ENCODE assay signal across 7 mouse cellular contexts in genomic region chr3:87971489-87972202, GRCm38 (mm10). TPM values are rescaled to one million over a fixed set of nuclear protein-coding genes. Genes with fewer than 3 reads are reported as not detected.
A peak's percentile ranks its signal among the peaks of the same experiment; 100 is the strongest.
DNase-seq lines count a peak whose midpoint lies in the region; ATAC-seq and TF ChIP-seq lines count a peak whose summit lies in the region.

No protein-coding gene starts in this region.

- ATAC-seq in megakaryocyte, adult 5-6 weeks (ENCODE audit: poor library complexity, severe bottlenecking) = no peak
- ATAC-seq in forebrain, embryonic 11.5 days (replicated peaks; ENCODE audit: low FRiP score) = no peak
- peak; percentile 38; the same call in 1 of the 2 replicates for ATAC-seq in limb, embryonic 11.5 days (ENCODE audit: insufficient number of reproducible peaks, low FRiP score, low TSS enrichment, low read depth)

- DNase-seq in forebrain, embryonic 11.5 days (ENCODE audit: low spot score) = peak; percentile 70
- peak; percentile 42 for DNase-seq in limb, embryonic 11.5 days (ENCODE audit: low spot score)
- no peak for DNase-seq in cerebellum, postnatal 10 days
- DNase-seq in left cerebral cortex, adult 11 months (ENCODE audit: low spot score) = no peak

- H3K27ac ChIP-seq in forebrain, embryonic 11.5 days (ENCODE audit: low read depth, low read length) = peak overlapping the region; percentile 99
- H3K27ac ChIP-seq in limb, embryonic 11.5 days (replicated peaks; ENCODE audit: low read depth, low read length) = 0 out of 2 replicates have a peak overlapping the region, but pooled peaks have one; percentile 36
- 0 out of 2 replicates have a peak overlapping the region, but pooled peaks have one; percentile 2 for H3K27ac ChIP-seq in small intestine, adult 2 months (ENCODE audit: insufficient read depth, low read depth, low read length)

- under 1% methylated on average over 60 of the region's 60 CpGs for WGBS in forebrain, embryonic 11.5 days
- WGBS in limb, embryonic 11.5 days = under 1% methylated on average over 60 of the region's 60 CpGs
- WGBS in small intestine, adult 2 months = 3% methylated on average over 60 of the region's 60 CpGs

- H3K4me2 ChIP-seq in forebrain, embryonic 11.5 days (ENCODE audit: low read depth, low read length, severe bottlenecking) = peak overlapping the region; percentile 85
- H3K4me2 ChIP-seq in limb, embryonic 11.5 days (ENCODE audit: low read depth, severe bottlenecking) = peak overlapping the region; percentile 96

- H3K4me1 ChIP-seq in megakaryocyte, embryonic 14.5 days = peaks cover 17% of the 10 kb centered on the region
- peaks cover 22% of the 10 kb centered on the region; the same call in 1 of the 2 replicates for H3K4me1 ChIP-seq in forebrain, embryonic 11.5 days (replicated peaks; ENCODE audit: control insufficient read depth, insufficient read depth, low read length)
- peaks cover 42% of the 10 kb centered on the region for H3K4me1 ChIP-seq in limb, embryonic 11.5 days (ENCODE audit: control insufficient read depth, insufficient read depth, low read length)
- H3K4me1 ChIP-seq in small intestine, adult 2 months (ENCODE audit: control insufficient read depth, insufficient read depth, insufficient read length, low read length) = peaks cover 8% of the 10 kb centered on the region

- TF ChIP-seq CTCF in small intestine, adult 2 months (IDR thresholded peaks at IDR 0.05; ENCODE audit: extremely low read depth, insufficient read length, insufficient replicate concordance, low read depth, low read length) = no peak

- H3K9ac ChIP-seq in forebrain, embryonic 11.5 days (ENCODE audit: low read length) = peak overlapping the region; percentile 95
- peak overlapping the region; percentile 55 for H3K9ac ChIP-seq in limb, embryonic 11.5 days (ENCODE audit: low read length)

- H3K4me3 ChIP-seq in megakaryocyte, embryonic 14.5 days (replicated peaks) = peak overlapping the region; percentile 89
- peak overlapping the region; percentile 90 for H3K4me3 ChIP-seq in forebrain, embryonic 11.5 days (ENCODE audit: low read depth, low read length)
- peak overlapping the region; percentile 49 for H3K4me3 ChIP-seq in limb, embryonic 11.5 days (ENCODE audit: low read depth, low read length)
- peak overlapping the region; percentile 61 for H3K4me3 ChIP-seq in small intestine, adult 2 months (ENCODE audit: low read depth, low read length)

- peaks cover 7% of the 10 kb centered on the region for H3K9me3 ChIP-seq in megakaryocyte, embryonic 14.5 days
- no peaks in the 10 kb centered on the region for H3K9me3 ChIP-seq in forebrain, embryonic 11.5 days (ENCODE audit: control insufficient read depth, low read length)
- no peaks in the 10 kb centered on the region for H3K9me3 ChIP-seq in limb, embryonic 11.5 days (ENCODE audit: control insufficient read depth, low read length)

- no peaks in the 10 kb centered on the region for H3K36me3 ChIP-seq in megakaryocyte, embryonic 14.5 days (replicated peaks; ENCODE audit: low read length)
- H3K36me3 ChIP-seq in forebrain, embryonic 11.5 days (ENCODE audit: control insufficient read depth, insufficient read depth, low read length) = peaks cover 10% of the 10 kb centered on the region
- no peaks in the 10 kb centered on the region for H3K36me3 ChIP-seq in limb, embryonic 11.5 days (ENCODE audit: control insufficient read depth, insufficient read depth, low read length)
- H3K36me3 ChIP-seq in small intestine, adult 2 months (ENCODE audit: control insufficient read depth, insufficient read depth, low read length) = no peaks in the 10 kb centered on the region

- peaks cover 76% of the 10 kb centered on the region for H3K27me3 ChIP-seq in megakaryocyte, embryonic 14.5 days (replicated peaks)
- H3K27me3 ChIP-seq in forebrain, embryonic 11.5 days (ENCODE audit: control insufficient read depth, insufficient read depth, low read length) = no peaks in the 10 kb centered on the region
- H3K27me3 ChIP-seq in limb, embryonic 11.5 days (ENCODE audit: control insufficient read depth, insufficient read depth, low read length) = peaks cover 19% of the 10 kb centered on the region
- peaks cover 28% of the 10 kb centered on the region for H3K27me3 ChIP-seq in small intestine, adult 2 months (ENCODE audit: control insufficient read depth, insufficient read depth, low read length)

- no peak for TF ChIP-seq POLR2A in small intestine, adult 2 months (IDR thresholded peaks at IDR 0.05; ENCODE audit: low read depth, low read length)

RNA-seq across cellular contexts. Expression of gene Nes, which starts 0.8 kb away (rescaled TPM):
- polyA plus RNA-seq in megakaryocyte, embryonic 14.5 days (2012; ENCODE audit: insufficient read depth, low replicate concordance) = 0.29 TPM in 1 of 2 replicates, not detected in the other
- total RNA-seq in megakaryocyte, adult 5-6 weeks (2015) = not detected in 2 replicates
- not detected in 2 replicates for total RNA-seq in megakaryocyte, adult 5-6 weeks (2017)
- 92.0 and 99.9 TPM in 2 replicates for polyA plus RNA-seq in forebrain, embryonic 11.5 days (2014; fragmentation: Nextera tagmentation; extraction: Ambion mirVana)
- 7.9 and 8.8 TPM in 2 replicates for polyA plus RNA-seq in limb, embryonic 11.5 days (2014; fragmentation: Nextera tagmentation; extraction: Ambion mirVana)
- polyA plus RNA-seq in small intestine, adult 2 months (2012; rRNA removed) = 2.6 and 5.0 TPM in 2 replicates

RNA-seq across cellular contexts. Expression of gene Crabp2, which starts 23.2 kb away (rescaled TPM):
- polyA plus RNA-seq in megakaryocyte, embryonic 14.5 days (2012; ENCODE audit: insufficient read depth, low replicate concordance) = 0.47 TPM in 1 of 2 replicates, not detected in the other
- 1.3 TPM in 1 of 2 replicates, not detected in the other for total RNA-seq in megakaryocyte, adult 5-6 weeks (2015)
- not detected in 2 replicates for total RNA-seq in megakaryocyte, adult 5-6 weeks (2017)
- 409 and 417 TPM in 2 replicates for polyA plus RNA-seq in forebrain, embryonic 11.5 days (2014; fragmentation: Nextera tagmentation; extraction: Ambion mirVana)
- 796 and 836 TPM in 2 replicates for polyA plus RNA-seq in limb, embryonic 11.5 days (2014; fragmentation: Nextera tagmentation; extraction: Ambion mirVana)
- 0.10 TPM in 1 of 2 replicates, not detected in the other for polyA plus RNA-seq in small intestine, adult 2 months (2012; rRNA removed)

RNA-seq across cellular contexts. Expression of gene Bcan, which starts 28.4 kb away (rescaled TPM):
- polyA plus RNA-seq in megakaryocyte, embryonic 14.5 days (2012; ENCODE audit: insufficient read depth, low replicate concordance) = not detected in 2 replicates
- total RNA-seq in megakaryocyte, adult 5-6 weeks (2015) = not detected in 2 replicates
- not detected in 2 replicates for total RNA-seq in megakaryocyte, adult 5-6 weeks (2017)
- polyA plus RNA-seq in forebrain, embryonic 11.5 days (2014; fragmentation: Nextera tagmentation; extraction: Ambion mirVana) = 0.52 and 0.72 TPM in 2 replicates
- polyA plus RNA-seq in limb, embryonic 11.5 days (2014; fragmentation: Nextera tagmentation; extraction: Ambion mirVana) = not detected in 2 replicates
- polyA plus RNA-seq in small intestine, adult 2 months (2012; rRNA removed) = 0.04 and 0.24 TPM in 2 replicates

RNA-seq across cellular contexts. Expression of gene Rrnad1, which starts 41.1 kb away (rescaled TPM):
- 13.9 and 14.0 TPM in 2 replicates for polyA plus RNA-seq in megakaryocyte, embryonic 14.5 days (2012; ENCODE audit: insufficient read depth, low replicate concordance)
- 7.2 and 7.8 TPM in 2 replicates for total RNA-seq in megakaryocyte, adult 5-6 weeks (2015)
- total RNA-seq in megakaryocyte, adult 5-6 weeks (2017) = 8.7 and 10.2 TPM in 2 replicates
- polyA plus RNA-seq in forebrain, embryonic 11.5 days (2014; fragmentation: Nextera tagmentation; extraction: Ambion mirVana) = 22.2 and 23.2 TPM in 2 replicates
- 17.2 and 19.5 TPM in 2 replicates for polyA plus RNA-seq in limb, embryonic 11.5 days (2014; fragmentation: Nextera tagmentation; extraction: Ambion mirVana)
- 12.5 and 17.3 TPM in 2 replicates for polyA plus RNA-seq in small intestine, adult 2 months (2012; rRNA removed)

RNA-seq across cellular contexts. Expression of gene Isg20l2, which starts 41.5 kb away (rescaled TPM):
- polyA plus RNA-seq in megakaryocyte, embryonic 14.5 days (2012; ENCODE audit: insufficient read depth, low replicate concordance) = 2.9 and 3.6 TPM in 2 replicates
- total RNA-seq in megakaryocyte, adult 5-6 weeks (2015) = 27.5 and 28.8 TPM in 2 replicates
- 25.0 and 26.3 TPM in 2 replicates for total RNA-seq in megakaryocyte, adult 5-6 weeks (2017)
- polyA plus RNA-seq in forebrain, embryonic 11.5 days (2014; fragmentation: Nextera tagmentation; extraction: Ambion mirVana) = 73.9 and 78.7 TPM in 2 replicates
- polyA plus RNA-seq in limb, embryonic 11.5 days (2014; fragmentation: Nextera tagmentation; extraction: Ambion mirVana) = 51.7 and 67.0 TPM in 2 replicates
- polyA plus RNA-seq in small intestine, adult 2 months (2012; rRNA removed) = 3.9 and 7.0 TPM in 2 replicates

Comparison
In these comparisons a context has a peak if more than half of its experiments do, and no peak if none do; other contexts are left out.
1. DNase-seq: peak in forebrain, embryonic 11.5 days (single experiment) and limb, embryonic 11.5 days (single experiment); none in cerebellum, postnatal 10 days (0 of 2) and left cerebral cortex, adult 11 months (single experiment).
2. H3K27ac ChIP-seq: peak in every context shown above with its lines; median percentile 99 in forebrain, embryonic 11.5 days; 36 in limb, embryonic 11.5 days; 2 in small intestine, adult 2 months.
3. RNA of gene Crabp2, which starts 23.2 kb away (polyA plus RNA-seq): 796 to 836 TPM in limb, embryonic 11.5 days and 409 to 417 TPM in forebrain, embryonic 11.5 days; 0.47 TPM in megakaryocyte, embryonic 14.5 days and 0.10 TPM in small intestine, adult 2 months; every median in the first group is over 100 times any median in the second.
4. Peak in every context shown above with its lines, with median percentiles within 50 percentile points of each other: H3K4me3 ChIP-seq.